Mouse (Mus musculus) cerebellum, adult (tissue): ENCODE measurements around the gene Tat.
A peak's percentile ranks its signal among the peaks of the same experiment; 100 is the strongest.

ENCODE experiments used
- ATAC-seq: cut with Nextera tagmentation; 2 replicates; pipeline ENCODE4 v1.9.2; 2017; ENCODE audit warnings: mild to moderate bottlenecking, moderate library complexity, mixed read lengths; ENCODE audit not compliant: insufficient number of reproducible peaks, low FRiP score, low TSS enrichment

Gene Tat

GRCm38 (mm10) chr8:109990224-109990623 lies at the start of gene Tat:
Gene Tat, plus strand, starts transcription at chr8:109990437.
- no peak for ATAC-seq

DNA sequence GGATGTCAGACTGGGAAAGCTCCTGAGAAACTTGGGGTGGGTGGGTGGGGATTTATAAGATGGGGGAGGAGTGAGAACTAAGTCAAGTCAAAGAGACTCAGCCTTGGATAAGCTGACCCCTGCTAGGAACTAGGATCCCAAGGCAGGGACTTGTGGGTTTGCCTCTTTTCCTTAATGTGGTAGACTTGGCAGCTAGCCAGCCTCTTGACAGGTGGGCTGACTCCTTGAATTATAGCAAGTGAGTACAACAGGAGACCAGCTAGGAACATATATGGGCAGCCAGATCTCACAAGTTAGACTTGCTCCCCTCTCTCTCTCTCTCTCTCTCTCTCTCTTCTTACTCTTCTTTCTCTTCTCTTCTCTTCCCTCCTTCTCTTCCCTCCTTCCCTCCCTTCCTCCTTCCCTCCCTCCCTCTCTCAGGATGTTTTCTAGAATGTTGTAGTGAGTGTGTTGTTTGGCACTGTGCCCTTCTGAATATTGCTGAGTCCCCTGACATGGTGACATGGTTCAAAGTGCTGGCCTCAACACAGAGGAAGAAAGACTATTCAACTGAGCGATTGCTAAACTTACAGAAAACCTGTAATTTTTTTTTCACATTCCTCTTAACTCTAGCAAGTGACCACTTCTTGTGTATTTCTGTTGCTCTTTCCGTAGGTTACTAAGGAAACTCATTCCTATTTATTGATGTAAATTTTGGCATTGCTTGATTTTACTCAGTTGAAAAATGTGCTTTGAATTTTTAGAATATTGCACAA lies 48.5 kb upstream of the Tat start:
- ATAC-seq, result no peak

DNA sequence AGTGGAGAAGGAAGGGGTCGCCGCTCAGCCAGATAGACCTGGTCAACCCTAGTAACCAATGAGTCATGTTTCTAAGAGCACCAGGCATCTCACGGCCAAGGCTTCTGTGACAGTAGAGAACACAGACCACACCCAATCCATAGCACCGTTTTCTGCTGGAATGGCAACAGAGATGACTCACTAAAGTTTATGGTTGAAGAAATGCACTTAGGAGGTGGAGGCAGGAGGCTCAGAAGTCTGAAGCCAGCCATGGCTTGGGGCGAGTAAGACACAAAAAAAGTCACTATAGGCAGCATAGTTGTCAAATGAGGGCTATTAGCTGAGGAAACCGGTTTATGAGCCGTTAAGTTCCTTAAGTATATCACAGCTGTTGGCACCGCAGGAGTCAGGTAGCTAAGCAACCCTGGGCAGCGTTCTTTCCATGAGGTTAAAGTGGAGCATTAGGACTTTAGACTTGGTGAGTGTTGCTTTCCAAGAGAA lies 45.0 kb upstream of the Tat start:
- ATAC-seq, result no peak

GRCm38 (mm10) chr8:109945694-109946093 lies 44.5 kb upstream of the Tat start:
- ATAC-seq, result no peak

GRCm38 (mm10) chr8:109946272-109946671 lies 44.0 kb upstream of the Tat start:
- no peak for ATAC-seq

- ATAC-seq, result peak; percentile 37; the same call in 1 of the 2 replicates
Observed at GRCm38 (mm10) chr8:109947447-109948284, 42.6 kb upstream of the Tat start.

- ATAC-seq, result peak; percentile 49; the same call in 1 of the 2 replicates
Observed at GRCm38 (mm10) chr8:109948285-109948564, 42.0 kb upstream of the Tat start.

GRCm38 (mm10) chr8:109952171-109952570 lies 38.1 kb upstream of the Tat start:
- ATAC-seq, result no peak

GRCm38 (mm10) chr8:109954486-109954948 lies 35.7 kb upstream of the Tat start:
- ATAC-seq, result no peak

DNA sequence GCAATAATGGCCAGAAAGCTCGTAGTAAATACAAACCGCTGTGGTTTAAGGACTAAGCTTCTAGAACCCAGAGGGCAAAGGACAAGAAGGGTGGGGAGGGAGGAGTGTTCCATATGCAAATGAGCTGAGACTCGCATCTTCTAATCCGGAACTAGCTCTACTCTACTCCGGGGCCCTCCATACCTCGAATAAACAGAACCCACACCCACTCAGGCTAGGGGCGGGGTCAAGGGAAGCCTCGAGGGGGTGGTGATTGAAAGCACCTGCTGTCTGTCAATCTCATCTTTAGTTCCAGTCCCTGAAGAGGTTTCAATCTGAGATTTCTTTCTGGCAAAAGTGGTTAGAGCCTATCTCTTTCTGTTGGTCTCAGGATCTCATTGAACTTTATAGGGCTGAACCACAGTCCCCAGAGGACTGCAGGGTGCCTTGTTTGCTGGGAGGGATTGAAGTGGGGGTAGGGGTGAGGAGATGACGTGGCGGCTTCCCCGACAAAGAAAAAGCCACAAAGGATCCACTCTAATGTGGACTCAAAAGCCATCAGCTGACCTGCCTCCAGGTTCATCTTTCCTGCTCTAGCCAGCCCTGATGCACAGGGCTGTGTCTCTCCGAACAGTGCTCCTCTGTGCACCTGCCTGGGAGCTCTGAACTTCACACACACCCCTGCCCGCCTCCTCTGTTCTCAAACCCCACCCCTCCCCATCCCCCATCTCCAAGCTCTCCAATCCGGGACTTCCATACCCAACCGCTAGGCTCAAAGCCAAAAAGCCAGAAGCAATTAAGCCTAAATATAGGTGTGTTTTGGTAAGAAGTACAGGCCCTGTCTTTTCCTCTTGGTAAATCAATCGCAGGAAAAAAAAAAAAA lies 32.8 kb upstream of the Tat start:
- no peak for ATAC-seq

- no peak for ATAC-seq
Observed at GRCm38 (mm10) chr8:109958036-109958655, 32.1 kb upstream of the Tat start.

DNA sequence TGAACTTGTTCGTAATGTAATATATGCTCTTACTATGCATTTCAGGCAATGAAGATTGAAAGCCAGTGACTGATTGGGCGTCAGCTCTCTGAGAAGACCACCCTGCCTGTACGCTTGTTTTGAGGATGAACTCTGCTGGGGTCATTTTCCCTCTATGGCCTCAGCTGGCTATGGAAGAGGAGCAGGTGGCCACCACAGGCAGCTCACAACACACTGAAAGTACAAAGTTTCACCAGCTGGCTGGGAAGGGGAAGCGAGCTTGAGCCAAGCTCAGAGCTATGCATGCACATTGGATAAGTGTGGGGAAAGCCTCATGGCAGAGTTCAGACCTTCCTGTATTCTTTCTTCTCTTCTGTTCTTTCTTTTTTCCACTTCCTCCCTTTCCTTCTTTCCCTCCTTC lies 31.1 kb upstream of the Tat start:
- ATAC-seq, result no peak

- peak; percentile 26; the same call in 1 of the 2 replicates for ATAC-seq
Observed at GRCm38 (mm10) chr8:109961693-109962367, 28.4 kb upstream of the Tat start, which contains the start of gene Marveld3. Gene Marveld3, minus strand, starts transcription at chr8:109962203.

DNA sequence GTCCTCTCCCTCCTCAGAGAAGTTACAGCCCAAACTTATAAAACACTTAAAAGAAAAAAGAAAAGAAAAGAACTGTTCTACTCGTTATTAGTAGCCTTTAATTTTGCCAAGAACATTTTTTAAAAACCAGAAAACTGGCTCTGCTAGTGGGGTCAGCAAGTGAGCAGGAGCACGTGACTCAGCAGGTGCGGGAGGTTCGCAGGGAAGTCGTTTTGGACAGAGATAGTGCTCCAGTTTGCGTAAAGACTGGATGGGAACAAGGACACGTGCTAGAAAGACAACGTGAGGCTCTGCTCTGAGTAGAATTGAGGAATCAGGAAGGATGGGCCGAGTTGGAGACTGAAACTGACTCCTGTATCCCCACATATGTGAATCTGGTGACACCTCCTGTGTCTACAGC lies 27.3 kb upstream of the Tat start:
- ATAC-seq, result no peak

- ATAC-seq, result no peak
Observed at GRCm38 (mm10) chr8:109963421-109963820, 26.8 kb upstream of the Tat start.

- no peak for ATAC-seq
Observed at GRCm38 (mm10) chr8:109964106-109964505, 26.1 kb upstream of the Tat start.

DNA sequence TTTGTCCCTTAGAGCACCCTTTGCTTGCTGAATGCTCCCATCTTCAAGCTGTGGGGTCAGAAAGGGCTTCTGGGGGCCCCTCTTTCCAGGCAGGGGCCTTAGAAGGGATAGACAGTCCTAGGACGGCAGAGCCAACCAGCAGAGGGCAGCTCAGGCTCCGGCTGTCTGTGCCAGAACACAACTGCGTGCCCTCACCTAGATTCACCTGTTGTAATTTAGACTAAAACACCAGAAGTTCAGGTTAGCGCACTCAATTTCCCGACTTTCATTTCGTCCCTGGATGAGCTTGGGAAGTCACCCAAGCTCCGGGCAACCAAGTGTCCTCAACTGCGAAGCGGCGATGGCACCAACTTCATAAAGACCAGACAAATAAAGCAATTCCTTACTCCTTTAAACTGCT lies 21.4 kb upstream of the Tat start:
- no peak for ATAC-seq

DNA sequence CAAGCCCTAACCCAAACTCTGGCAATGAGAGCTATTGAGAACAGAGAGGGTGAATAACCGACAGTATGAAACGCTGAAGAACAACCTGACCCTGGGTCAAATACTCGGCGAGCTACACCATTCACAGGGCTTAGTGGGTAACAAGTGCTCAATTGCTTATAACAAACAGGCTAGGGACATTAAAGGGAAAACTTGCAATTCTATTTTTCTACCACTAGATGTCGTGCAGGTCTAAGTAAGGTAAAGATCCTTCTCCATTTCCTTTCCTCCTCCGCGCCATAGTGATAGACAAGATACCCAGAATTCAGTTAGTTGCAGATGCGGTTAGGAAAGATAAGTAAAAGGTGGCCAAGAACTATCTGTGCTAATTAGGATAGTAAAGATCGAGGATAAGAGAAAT lies 19.9 kb upstream of the Tat start:
- ATAC-seq, result peak; percentile 75

DNA sequence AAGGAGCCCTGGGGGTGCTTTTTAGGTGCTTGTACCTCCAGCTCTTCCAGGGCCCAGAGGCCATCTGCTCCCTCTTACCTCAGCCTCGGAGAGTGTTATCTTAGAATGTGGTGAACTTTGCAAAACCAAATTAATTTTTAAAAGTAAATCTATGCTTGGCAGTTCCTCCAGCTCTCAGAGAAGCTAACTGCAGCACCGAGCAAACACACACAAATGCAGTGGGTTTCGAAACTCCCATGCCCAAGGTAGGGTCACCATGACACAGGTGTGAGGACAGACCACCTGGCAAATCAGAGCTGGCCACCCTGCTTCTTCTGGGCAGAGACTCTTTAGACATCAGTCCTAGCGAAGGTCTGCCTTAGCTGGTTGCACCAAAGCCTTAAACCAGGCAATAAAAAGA lies 17.3 kb upstream of the Tat start:
- ATAC-seq, result no peak

DNA sequence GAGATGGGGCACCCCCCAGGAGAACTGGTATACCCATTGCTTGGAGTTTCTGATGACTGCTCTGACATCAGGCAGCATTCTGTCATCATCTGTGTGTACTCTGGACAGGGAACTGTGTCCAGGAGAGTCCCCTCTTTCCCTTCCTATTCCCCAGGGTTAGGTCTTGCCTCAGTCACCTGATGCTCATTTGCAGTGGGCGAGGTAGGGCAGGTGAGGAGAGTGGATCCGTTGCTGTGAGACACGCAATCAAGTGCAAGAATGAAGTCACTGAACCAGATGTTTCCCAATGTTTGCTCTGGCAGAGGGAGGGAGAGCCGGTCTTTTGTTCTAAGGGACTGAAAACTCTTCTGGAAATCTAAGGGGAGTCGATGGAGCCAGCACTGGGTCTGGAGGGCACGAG lies 10.9 kb upstream of the Tat start:
- no peak for ATAC-seq
